Mouse (Mus musculus) ES-Bruce4 (cell line): Measurements from ENCODE around the gene Mrpl54. TPM values are rescaled to one million over a fixed set of nuclear protein-coding genes. Genes with fewer than 3 reads are reported as not detected.
"Not testable (repeated sequence)": the region's sequence is repeated elsewhere in the genome, so short reads cannot be mapped to it uniquely, and the experiment has no call there.

Experiments
- H3K27ac ChIP-seq: 2 replicates; pipeline ENCODE4 v1.5.1; 2012; ENCODE audit warnings: low read length, inconsistent platforms; ENCODE audit not compliant: insufficient read depth
- H3K27me3 ChIP-seq: 2 replicates; pipeline ENCODE4 v1.6.1; 2012; ENCODE audit warnings: mild to moderate bottlenecking, low read length, inconsistent platforms; ENCODE audit not compliant: control insufficient read depth, poor library complexity, insufficient read depth, severe bottlenecking
- H3K36me3 ChIP-seq: 2 replicates; pipeline ENCODE4 v1.6.1; 2012; ENCODE audit warnings: inconsistent platforms, mild to moderate bottlenecking, low read length, moderate library complexity; ENCODE audit not compliant: control insufficient read depth, poor library complexity, insufficient read depth, severe bottlenecking
- H3K4me1 ChIP-seq: one replicate; pipeline ENCODE4 v1.8.1; 2011; ENCODE audit warnings: low read length; ENCODE audit not compliant: control insufficient read depth, insufficient read depth
- H3K4me3 ChIP-seq: 2 replicates; pipeline ENCODE4 v1.5.1; 2011; ENCODE audit warnings: low read depth, mild to moderate bottlenecking, low read length
- H3K9ac ChIP-seq: 2 replicates; pipeline ENCODE4 v1.6.1; 2012; ENCODE audit warnings: low read depth, mild to moderate bottlenecking, inconsistent platforms; ENCODE audit not compliant: poor library complexity, severe bottlenecking
- H3K9me3 ChIP-seq: replicated peaks from 2 replicates; pipeline ENCODE4 v1.6.1; 2012; ENCODE audit warnings: mild to moderate bottlenecking, low read length, inconsistent platforms; ENCODE audit not compliant: control insufficient read depth, poor library complexity, insufficient read depth, severe bottlenecking
- CTCF ChIP-seq: IDR thresholded peaks from one replicate; pipeline ENCODE4 v1.8.1; 2011; ENCODE audit warnings: low read depth, low read length
- EP300 ChIP-seq: IDR thresholded peaks from 2 replicates; pipeline ENCODE4 v1.6.1; 2011; ENCODE audit warnings: low read depth, low read length; ENCODE audit not compliant: insufficient read depth
- POLR2A ChIP-seq: IDR thresholded peaks from one replicate; pipeline ENCODE4 v1.8.1; 2011; ENCODE audit warnings: low read length; ENCODE audit not compliant: insufficient read depth
- polyA plus RNA-seq: library from polyadenylated mRNA; stranded (reverse); fragments of >200 nt; gene quantifications from 2 replicates; pipeline ENCODE4 v1.2.4, GENCODE M21; 2011; ENCODE audit warnings: low read depth; ENCODE audit not compliant: missing spikeins, insufficient read depth, insufficient read length

The Mrpl54 gene
- polyA plus RNA-seq, 1 experiment = 52.2 TPM

DNA sequence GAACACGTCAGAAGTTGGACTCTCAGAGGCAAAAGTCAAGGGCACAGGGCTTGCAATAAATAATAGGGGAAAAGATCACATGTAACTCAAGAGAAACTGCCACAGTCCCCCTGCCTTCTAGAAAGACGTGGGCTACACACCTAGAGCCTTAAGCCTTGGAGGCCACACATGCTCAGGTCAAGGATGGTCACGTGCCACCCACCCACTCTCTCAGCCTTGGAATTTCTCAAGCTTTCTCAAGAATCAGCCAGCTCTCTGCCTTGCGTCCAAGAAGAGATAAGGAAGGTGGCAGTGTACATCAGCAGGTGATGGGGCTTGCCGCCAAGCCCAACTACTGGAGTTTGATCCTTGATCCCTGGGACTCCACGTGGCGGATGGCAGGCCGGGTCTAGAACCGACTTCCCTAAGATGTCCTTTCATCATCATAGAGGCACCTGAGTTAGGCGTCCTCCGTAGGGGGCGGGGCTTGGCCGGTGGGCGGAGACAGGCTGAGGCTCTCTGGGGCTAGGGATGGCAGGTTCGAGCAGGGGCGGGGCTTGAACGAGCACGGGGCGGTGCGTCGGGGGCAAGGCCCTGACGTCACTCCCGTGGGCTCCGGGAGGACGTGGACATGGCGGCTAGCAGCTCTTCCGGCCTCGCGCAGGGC lies 34.0 kb downstream of the Mrpl54 start, which contains the start of gene Zfr2:
Gene Zfr2 (plus strand): TSS at position 576 of the 646 bp plus-strand sequence.
- no peak within 1 kb of the TSS for H3K27ac ChIP-seq
- no peaks in the 10 kb centered on the region for H3K36me3 ChIP-seq
- no peaks in the 10 kb centered on the region for H3K27me3 ChIP-seq
- H3K9me3 ChIP-seq = no peaks in the 10 kb centered on the region
- H3K9ac ChIP-seq = peak within 1 kb of the TSS; percentile 54
- TF ChIP-seq CTCF (no peak), POLR2A (no peak), EP300 (no peak)
- peak within 1 kb of the TSS; percentile 70 for H3K4me3 ChIP-seq
- H3K4me1 ChIP-seq = no peaks in the 10 kb centered on the region

DNA sequence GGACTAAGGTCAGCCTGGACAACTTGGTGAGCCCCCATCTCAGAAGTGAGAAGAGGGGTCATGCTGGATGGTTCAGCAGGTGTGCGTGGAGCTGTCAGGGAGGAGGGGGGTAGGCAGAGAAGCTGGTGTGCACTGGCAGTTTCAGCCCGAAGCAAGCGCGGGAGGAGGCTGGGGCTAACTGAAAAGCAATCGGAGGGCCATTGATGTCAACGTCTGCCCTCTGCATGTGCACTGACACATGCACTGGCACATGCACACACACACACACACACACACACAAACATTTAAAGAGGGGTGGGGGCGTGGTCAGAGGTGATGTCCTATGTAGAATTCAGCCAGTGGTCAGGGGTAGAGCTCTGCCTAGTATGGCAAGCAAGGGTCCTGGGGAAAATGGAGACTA lies 35.3 kb downstream of the Mrpl54 start:
- Histone ChIP-seq H3K9me3 (no peaks in the 10 kb centered on the region), H3K4me3 (no peak overlapping the region), H3K27ac (no peak overlapping the region), H3K4me1 (no peaks in the 10 kb centered on the region), H3K27me3 (no peaks in the 10 kb centered on the region), H3K9ac (no peak overlapping the region), H3K36me3 (no peaks in the 10 kb centered on the region)
- TF ChIP-seq CTCF (no peak), EP300 (no peak), POLR2A (no peak)

DNA sequence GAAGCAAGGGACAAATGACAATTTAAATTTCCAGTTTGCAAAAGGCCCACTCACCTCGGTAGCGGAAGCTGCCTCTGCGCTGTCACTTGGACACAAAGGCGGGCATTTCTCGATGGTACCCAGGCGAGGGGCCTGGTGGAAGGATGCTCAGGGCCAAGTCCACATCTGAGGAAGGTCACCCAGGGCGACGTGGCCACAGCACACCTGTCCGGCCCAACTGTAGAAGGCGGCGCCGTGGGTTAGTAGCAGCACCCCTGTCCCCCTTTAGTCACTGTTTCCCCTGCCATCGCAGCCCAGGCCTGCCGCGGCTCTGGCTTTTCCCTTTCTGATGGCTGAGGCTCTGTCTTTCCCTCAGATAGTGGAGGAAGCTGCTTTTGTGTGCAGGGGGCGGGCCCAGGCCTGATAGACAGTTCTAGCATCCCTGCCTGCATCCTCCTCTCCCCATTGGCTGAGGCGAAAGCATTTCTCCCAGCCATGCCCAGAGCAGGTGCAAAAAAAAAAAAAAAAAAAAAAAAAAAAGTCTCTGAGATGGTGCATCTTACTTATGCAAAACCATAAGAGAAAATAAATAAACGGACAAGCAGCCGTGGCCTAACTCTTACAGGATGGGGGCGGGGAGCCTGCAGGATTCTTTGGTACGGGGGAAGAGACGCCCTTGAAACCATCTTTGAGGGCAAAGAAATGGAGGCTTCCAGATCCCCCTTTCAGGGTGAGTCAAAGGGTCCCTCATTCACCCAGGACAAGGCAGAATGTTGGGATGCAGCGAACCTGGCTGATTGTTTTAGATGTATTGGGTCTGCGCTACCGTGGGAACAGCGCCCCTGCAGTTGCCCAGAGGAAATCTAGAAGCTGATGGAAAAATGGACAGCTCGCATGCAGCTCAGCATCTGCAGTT lies 36.0 kb downstream of the Mrpl54 start, which contains the start of gene Atcay:
Gene Atcay (minus strand): TSS at position 396 of the 895 bp plus-strand sequence.
- Histone ChIP-seq H3K9me3 (no peaks in the 10 kb centered on the region), H3K27ac (no peak within 1 kb of the TSS), H3K36me3 (no peaks in the 10 kb centered on the region), H3K27me3 (no peaks in the 10 kb centered on the region), H3K4me3 (peak within 1 kb of the TSS; percentile 39), H3K4me1 (no peaks in the 10 kb centered on the region), H3K9ac (no peak within 1 kb of the TSS)
- TF ChIP-seq EP300 (no peak), CTCF (peak; percentile 58), POLR2A (no peak)

DNA sequence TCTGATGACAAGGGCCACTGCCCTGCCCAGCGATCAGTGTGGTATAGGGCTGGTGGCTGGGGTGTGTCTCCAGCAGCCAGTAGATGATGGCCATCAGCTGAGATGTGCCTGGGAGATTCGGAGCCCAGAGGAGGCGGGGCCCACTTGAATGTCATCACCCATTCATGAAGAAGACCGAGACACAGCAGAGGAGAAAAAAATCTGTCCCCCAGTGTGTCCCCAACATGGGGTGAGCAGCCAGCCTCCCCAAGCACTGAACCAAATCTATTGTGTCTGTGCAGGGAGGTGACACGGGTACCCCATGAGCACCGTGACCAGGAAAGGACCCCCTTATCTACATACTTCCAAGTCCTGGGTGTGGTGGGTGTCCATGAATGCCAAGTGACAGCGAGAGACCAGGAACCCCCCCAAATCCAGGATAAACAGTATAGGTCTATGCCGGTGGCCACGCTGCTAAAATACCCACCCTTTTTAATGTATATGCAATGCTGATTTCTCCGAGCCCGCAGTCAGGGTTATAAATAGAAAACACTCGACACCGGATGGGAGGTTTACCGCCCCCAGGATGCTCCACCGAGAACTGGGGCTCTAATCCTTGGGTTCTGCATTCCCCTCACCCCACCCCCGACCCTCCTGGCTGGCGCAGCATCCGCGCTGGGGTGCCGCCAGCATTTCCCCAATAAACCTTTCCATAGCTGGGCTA lies 36.8 kb downstream of the Mrpl54 start:
- no peaks in the 10 kb centered on the region for H3K36me3 ChIP-seq
- no peaks in the 10 kb centered on the region for H3K27me3 ChIP-seq
- H3K27ac ChIP-seq = no peak overlapping the region
- H3K9me3 ChIP-seq = no peaks in the 10 kb centered on the region
- H3K9ac ChIP-seq = no peak overlapping the region
- peak overlapping the region; percentile 39 for H3K4me3 ChIP-seq
- no peaks in the 10 kb centered on the region for H3K4me1 ChIP-seq
- TF ChIP-seq CTCF (no peak), EP300 (peak; percentile 46; the same call in 1 of the 2 replicates)

DNA sequence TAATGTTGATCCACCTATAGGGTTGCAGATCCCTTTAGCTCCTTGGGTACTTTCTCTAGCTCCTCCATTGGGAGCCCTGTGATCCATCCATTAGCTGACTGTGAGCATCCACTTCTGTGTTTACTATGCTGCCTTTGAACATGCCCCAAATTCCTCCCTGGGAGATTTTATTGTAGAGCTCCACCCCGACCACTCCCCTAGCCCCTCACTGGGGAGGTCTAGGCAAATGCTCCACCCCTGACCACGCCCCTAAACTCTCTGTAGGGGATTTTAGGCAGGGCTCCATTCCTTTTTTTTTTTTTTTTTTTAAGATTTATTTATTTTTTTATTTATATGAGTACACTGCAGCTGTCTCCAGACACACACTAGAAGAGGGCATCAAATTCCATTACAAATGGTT lies 43.0 kb downstream of the Mrpl54 start:
- H3K9ac ChIP-seq, H3K27me3 ChIP-seq, H3K4me1 ChIP-seq, H3K9me3 ChIP-seq, H3K27ac ChIP-seq, H3K36me3 ChIP-seq, H3K4me3 ChIP-seq: not testable (repeated sequence)
